In the genomic region with DNA sequence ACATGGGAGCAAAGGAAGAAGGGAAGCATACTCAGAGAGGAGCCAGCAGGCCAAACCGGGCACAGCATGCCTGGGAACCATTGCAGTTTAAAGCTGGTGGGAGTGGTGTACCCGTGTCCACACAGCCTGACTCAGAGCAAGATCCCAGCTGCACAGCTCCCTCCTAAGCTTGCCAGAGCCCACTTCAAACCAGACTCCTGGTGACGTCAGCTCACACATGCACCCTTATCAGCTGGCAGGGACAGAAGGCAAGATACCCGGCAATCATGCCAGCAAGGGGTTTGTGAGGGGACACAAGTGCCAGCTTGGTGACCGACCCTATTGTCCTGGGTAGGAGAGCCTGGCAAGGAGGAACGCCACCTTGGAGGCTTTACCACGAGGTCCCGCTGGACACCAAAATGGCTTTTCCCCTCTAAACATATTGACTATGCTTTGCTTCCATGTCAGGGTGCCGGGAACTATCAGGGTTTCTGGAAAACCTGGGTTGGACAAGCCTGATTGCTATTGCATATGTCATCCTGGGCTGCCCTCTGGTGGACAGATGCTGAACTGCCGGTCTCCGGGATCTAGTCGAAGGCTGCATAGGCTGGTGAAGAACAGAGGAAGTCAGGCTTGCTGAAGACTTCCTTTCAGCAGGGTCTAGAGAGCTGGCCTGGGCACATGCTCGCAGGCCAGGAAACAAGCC, we compare ENCODE assay signal across 8 mouse cellular contexts. TPM values are rescaled to one million over a fixed set of nuclear protein-coding genes. Genes with fewer than 3 reads are reported as not detected.
A peak's percentile ranks its signal among the peaks of the same experiment; 100 is the strongest.
DNase-seq lines count a peak whose midpoint lies in the region; ATAC-seq lines count a peak whose summit lies in the region.

No protein-coding gene starts in this region.

- H3K9me3 ChIP-seq in embryonic facial prominence, embryonic 14.5 days (ENCODE audit: control insufficient read depth, low read length), result no peaks in the 10 kb centered on the region
- peaks cover 15% of the 10 kb centered on the region; the same call in 1 of the 2 replicates for H3K9me3 ChIP-seq in limb, embryonic 13.5 days

- H3K27me3 ChIP-seq in embryonic facial prominence, embryonic 14.5 days (replicated peaks; ENCODE audit: control insufficient read depth, insufficient read depth, low read length), result peaks cover 26% of the 10 kb centered on the region
- H3K27me3 ChIP-seq in limb, embryonic 13.5 days, result peaks cover 34% of the 10 kb centered on the region

- peak overlapping the region; percentile 31; the same call in 1 of the 2 replicates for H3K4me2 ChIP-seq in embryonic facial prominence, embryonic 14.5 days (ENCODE audit: low read depth, low read length)
- H3K4me2 ChIP-seq in limb, embryonic 13.5 days (replicated peaks), result peak overlapping the region; percentile 53

- peak; percentile 82 for ATAC-seq in embryonic facial prominence, embryonic 14.5 days (ENCODE audit: low read depth)
- ATAC-seq in limb, embryonic 13.5 days (ENCODE audit: low FRiP score, low read depth), result peak; percentile 71; the same call in 1 of the 2 replicates

- 0 out of 2 replicates have a peak overlapping the region, but pooled peaks have one; percentile 1 for H3K4me3 ChIP-seq in embryonic facial prominence, embryonic 14.5 days (ENCODE audit: low read depth, low read length)
- H3K4me3 ChIP-seq in limb, embryonic 13.5 days, result peak overlapping the region; percentile 26

- H3K36me3 ChIP-seq in embryonic facial prominence, embryonic 14.5 days (ENCODE audit: control insufficient read depth, insufficient read depth, low read length), result no peaks in the 10 kb centered on the region
- no peaks in the 10 kb centered on the region for H3K36me3 ChIP-seq in limb, embryonic 13.5 days

- 0 out of 2 replicates have a peak overlapping the region, but pooled peaks have one; percentile 1 for H3K9ac ChIP-seq in embryonic facial prominence, embryonic 14.5 days (ENCODE audit: low read depth, low read length)
- H3K9ac ChIP-seq in limb, embryonic 13.5 days, result no peak overlapping the region

- no peak overlapping the region; the same call in 1 of the 2 replicates for H3K27ac ChIP-seq in embryonic facial prominence, embryonic 14.5 days (replicated peaks; ENCODE audit: low read depth, low read length)
- no peak overlapping the region for H3K27ac ChIP-seq in limb, embryonic 13.5 days

- WGBS in embryonic facial prominence, embryonic 14.5 days, result 10% methylated on average over 13 of the region's 13 CpGs
- WGBS in limb, embryonic 13.5 days, result 6% methylated on average over 13 of the region's 13 CpGs

- peak; percentile 93 for DNase-seq in 3T3-L1 (ENCODE audit: low read depth, low spot score)
- peak; percentile 82 to 94 for DNase-seq in adrenal gland, postnatal 4 days (ENCODE audit: low spot score in 2 of 2)
- DNase-seq in embryonic facial prominence, embryonic 14.5 days (ENCODE audit: low spot score), result peak; percentile 93
- peak; percentile 78 to 91 for DNase-seq in heart, adult 9 months (ENCODE audit: low spot score in 2 of 2)
- DNase-seq in kidney, adult 9 months, result peak; percentile 94
- DNase-seq in monocyte, adult 2 months (ENCODE audit: low read depth in 1 of 2, low spot score in 2 of 2), result peak; percentile 45 to 54
- peak; percentile 60 to 77 for DNase-seq in spleen, postnatal 14 days (ENCODE audit: low spot score in 2 of 2)

- H3K4me1 ChIP-seq in embryonic facial prominence, embryonic 14.5 days (ENCODE audit: control insufficient read depth, insufficient read depth, low read length), result peaks cover 12% of the 10 kb centered on the region; the same call in 1 of the 2 replicates
- H3K4me1 ChIP-seq in limb, embryonic 13.5 days, result peaks cover 25% of the 10 kb centered on the region

RNA-seq across cellular contexts. Expression of a gene that starts 52.0 kb away (rescaled TPM):
- total RNA-seq in adrenal gland, postnatal 4 days (2021), result not detected
- not detected in 2 replicates for polyA plus RNA-seq in embryonic facial prominence, embryonic 14.5 days (2014; fragmentation: Nextera tagmentation; extraction: Ambion mirVana)
- polyA plus RNA-seq in limb, embryonic 13.5 days (2015; fragmentation: Nextera tagmentation; extraction: Ambion mirVana), result not detected in 2 replicates
